Mouse (Mus musculus) monocyte, adult 2 months (primary cell): ENCODE data around the gene Pi4k2b.
"Not testable (repeated sequence)": the region's sequence is repeated elsewhere in the genome, so short reads cannot be mapped to it uniquely, and the experiment has no call there.

Source experiments
- DNase-seq, 2 experiments: peaks; one replicate each; pipeline ENCODE4 v3.0.0; 2022; ENCODE audit warnings: low spot score in 2 of 2, low read depth in 1 of 2

Gene Pi4k2b

DNA sequence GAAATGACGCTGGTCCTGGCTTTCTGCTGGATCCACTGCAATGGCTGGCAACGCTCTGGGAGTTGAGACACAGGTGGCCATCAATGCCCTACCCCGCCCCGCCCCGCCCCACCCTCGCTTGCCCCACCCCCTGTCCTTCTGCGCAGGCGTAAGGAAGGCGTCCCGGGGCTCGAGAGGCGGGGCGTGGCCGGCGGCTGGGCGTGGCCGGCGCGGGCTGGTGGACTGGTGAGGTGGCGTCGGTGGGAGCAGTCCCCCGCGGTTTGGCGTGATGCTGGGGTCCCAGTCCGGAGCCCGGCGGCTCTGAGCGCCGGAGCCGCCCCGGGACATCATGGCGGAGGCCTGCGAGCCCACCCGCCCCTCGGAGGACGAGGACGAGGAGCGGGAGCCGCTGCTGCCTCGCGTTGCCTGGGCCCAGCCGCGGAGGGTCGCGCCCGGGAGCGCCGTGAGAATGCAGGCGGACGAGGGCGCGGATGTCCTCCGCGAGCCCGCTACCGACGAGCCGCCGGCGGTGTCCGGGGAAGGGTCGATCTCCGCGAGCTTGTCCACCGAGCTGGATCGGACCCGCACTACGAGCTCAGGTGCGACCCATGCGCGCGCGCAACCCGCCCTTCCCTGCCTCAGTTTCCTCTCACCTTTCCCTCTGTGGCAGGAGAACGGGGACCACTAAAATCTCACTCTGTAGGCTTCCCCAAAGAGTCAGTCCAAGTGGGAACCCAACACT lies at the start of gene Pi4k2b:
Pi4k2b (plus strand) TSS at position 184 of the 721 bp plus-strand sequence.
- DNase-seq, result peak; percentile 48 to 58

GRCm38 (mm10) chr5:52697291-52697690 lies 44.1 kb upstream of the Pi4k2b start:
- no peak for DNase-seq

- DNase-seq, result not testable (repeated sequence)
Observed at GRCm38 (mm10) chr5:52697882-52698440, 43.4 kb upstream of the Pi4k2b start.

DNA sequence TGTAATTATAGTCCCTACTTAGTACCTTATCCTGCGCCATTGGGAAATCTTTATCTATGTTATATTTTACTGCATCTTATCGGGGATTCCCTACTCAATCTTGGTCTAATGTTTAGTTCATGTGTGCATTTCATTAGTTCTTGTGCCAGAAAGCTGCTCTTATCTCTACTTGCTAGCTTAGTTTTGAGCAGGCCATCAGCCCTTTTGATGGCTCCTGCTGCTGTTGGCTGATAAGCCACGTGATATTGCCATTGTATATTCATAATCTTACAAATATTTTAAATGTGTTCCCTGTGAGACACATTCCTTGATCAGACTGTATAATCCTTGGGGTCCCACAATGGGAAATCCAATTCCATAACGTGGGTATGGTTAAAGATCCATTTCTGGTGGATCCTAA lies 36.8 kb upstream of the Pi4k2b start:
- DNase-seq, result no peak

- DNase-seq, result no peak
Observed at GRCm38 (mm10) chr5:52712704-52713103, 28.7 kb upstream of the Pi4k2b start.

GRCm38 (mm10) chr5:52716742-52717448 lies 24.5 kb upstream of the Pi4k2b start:
- no peak for DNase-seq

- no peak for DNase-seq
Observed at GRCm38 (mm10) chr5:52721003-52721402, 20.4 kb upstream of the Pi4k2b start.

DNA sequence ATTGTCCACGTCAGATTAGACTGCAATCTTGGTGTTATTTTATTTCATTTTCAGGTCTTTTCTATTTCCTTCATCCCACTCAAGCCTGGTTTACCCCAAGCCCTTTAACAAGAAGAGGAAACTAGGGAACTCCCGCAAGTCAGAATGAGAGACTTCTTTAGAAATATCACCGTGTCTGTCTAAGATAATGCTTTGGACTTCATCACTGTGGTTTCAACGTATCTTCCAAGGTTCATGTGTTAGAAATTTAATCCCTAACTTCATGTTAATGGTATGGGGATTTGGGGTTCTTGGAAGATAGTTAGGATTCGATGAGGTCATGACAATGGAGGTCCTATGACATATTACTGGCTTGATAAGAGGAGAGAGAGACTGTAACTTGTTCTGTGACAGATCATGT lies 13.6 kb upstream of the Pi4k2b start:
- DNase-seq, result no peak

GRCm38 (mm10) chr5:52732811-52733210 lies 8.6 kb upstream of the Pi4k2b start:
- DNase-seq, result no peak

GRCm38 (mm10) chr5:52736046-52736445 lies 5.3 kb upstream of the Pi4k2b start:
- DNase-seq, result no peak

DNA sequence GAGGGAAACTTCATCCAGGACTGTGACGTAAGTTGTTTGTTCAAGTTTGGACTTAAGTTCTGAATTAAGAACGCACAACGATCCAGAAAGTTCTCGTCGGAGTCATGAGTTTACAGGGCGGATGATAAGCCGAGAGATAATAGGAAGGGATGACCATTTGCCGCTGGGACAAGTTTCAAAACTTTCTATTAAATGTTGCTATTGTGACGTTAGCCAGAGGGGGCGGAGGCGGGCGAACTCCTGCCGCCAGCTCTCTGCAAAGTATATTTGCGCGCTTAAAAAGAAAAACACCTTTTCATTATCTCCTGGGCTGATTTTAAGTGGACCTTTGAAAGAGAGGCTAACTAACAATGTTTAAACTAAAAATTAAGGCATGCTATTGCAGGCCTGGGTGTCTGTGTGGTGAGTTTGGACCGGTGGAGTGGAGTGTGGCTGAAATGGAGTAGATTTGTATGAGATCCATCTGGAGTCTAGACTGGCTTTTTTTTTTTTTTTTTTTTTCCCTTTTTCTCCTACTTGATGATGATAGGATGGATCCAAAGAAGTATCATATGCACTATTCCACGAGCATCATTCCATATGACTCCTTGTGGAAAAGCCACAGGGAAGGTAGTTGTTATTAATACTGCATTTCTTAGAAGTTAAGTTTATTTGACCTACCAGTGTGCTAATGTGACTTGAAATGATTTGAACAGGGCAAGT lies 889 bp downstream of the Pi4k2b start:
- peak; percentile 21 to 24 for DNase-seq

DNA sequence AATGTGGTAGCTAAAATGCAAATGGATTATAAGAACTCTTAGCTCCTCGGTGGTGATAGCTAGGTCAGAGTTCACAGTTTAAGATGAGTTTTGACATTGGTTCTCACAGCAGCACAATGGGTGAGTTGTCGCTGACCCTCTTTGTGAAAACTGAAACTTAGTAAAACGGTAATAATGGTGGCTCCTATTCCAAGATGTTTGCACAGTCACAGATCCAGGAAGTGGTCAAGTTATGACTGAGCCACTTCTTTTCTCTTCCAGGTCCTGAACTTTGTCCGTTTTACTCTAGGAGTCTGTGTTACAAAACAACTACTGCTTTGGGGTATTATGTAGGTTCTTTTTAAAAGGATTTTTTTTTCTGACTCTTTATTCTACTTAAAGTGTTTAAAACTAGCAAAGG lies 1.9 kb downstream of the Pi4k2b start:
- peak in 1 of 2 experiments; percentile 3 for DNase-seq

GRCm38 (mm10) chr5:52746920-52747319 lies 5.5 kb downstream of the Pi4k2b start:
- no peak for DNase-seq

DNA sequence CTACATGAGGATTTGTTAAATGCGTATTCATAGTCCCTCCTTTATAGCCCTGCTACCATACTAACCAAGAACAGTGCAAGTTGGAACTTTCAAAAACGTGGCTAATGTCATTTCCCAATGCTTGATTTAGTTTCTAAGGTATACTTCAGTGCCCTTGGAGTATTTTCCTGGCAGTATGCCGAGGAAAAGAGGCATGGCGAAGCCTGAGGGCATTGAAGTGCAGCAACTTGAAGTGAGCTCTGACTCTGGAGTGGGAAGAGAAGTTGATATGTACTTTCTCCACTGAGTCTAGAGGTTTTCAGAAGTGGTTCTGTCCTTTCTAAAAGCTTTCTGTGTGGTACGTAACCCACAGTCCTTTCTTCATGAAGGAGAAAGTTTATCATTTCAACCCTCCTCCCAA lies 7.4 kb downstream of the Pi4k2b start:
- DNase-seq, result no peak

GRCm38 (mm10) chr5:52753146-52753545 lies 11.8 kb downstream of the Pi4k2b start:
- DNase-seq, result no peak

DNA sequence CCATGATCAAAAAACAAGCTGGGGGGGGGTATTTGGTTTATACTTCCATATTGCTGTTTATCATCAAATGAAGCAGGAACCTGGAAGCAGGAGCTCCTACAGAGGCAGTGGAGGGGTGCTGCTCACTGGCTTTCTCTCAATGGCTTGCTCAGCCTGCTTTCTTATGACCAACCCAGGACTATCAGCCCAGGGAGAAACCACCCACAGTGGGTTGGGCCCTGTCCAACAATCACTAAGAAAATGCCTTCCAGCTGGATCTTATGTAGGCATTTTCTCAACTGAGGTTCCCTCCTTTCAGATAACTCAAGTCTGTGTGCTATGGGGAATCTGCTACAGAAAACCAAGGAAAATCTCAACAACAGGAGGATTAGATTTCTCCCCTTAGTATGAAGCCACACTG lies 12.8 kb downstream of the Pi4k2b start:
- DNase-seq, result no peak

- DNase-seq, result no peak
Observed at GRCm38 (mm10) chr5:52755337-52755736, 14.0 kb downstream of the Pi4k2b start.

- DNase-seq, result no peak
Observed at GRCm38 (mm10) chr5:52755989-52756388, 14.6 kb downstream of the Pi4k2b start.

DNA sequence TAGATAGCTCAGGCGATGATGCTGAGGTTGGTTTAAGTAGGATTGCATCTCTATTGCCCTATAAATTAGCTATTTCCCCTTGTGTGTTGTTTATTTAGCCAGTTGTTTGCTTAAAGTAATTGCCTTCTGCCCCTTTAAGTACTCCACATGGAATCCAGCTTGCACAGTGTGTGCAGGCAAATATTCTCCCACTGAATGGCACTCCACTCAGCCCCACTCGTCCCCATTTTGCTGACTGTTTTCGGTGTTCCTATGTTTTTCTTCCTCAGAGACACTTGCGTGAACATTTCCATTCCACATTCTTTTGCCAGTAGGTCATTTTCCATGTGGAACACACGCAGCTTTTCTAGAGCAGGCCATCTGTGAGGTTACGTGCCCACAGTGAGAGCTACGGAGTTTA lies 21.2 kb downstream of the Pi4k2b start:
- no peak for DNase-seq

DNA sequence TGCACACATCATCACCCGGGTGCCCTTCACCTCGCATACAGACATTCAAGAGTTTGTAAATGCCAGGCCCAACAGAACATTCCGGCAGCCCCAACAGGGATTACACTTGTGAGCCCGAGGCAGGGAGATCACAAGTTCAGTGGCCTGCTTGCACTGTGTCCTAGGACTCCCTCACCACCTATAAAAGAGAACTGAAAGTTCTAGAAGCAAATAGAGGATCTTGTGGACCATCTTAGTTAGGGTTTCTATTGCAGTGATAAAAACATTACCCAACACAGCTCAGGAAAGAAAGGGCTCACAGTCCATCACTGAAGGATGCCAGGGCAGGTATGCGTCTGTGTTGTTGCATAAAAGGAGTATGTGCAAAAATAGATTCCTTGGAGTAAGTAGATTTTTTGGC lies 32.9 kb downstream of the Pi4k2b start:
- no peak for DNase-seq

- no peak for DNase-seq
Observed at GRCm38 (mm10) chr5:52775237-52775636, 33.9 kb downstream of the Pi4k2b start, which contains the start of gene Zcchc4. Zcchc4 (plus strand) TSS chr5:52775409.
